Mouse (Mus musculus) midbrain, postnatal 0 days (tissue): Measurements from ENCODE around the gene Wnt5b. TPM values are rescaled to one million over a fixed set of nuclear protein-coding genes. Genes with fewer than 3 reads are reported as not detected.

Experiments used
- ATAC-seq: fragments of 200-750 bp; cut with Nextera tagmentation; 2 replicates; pipeline ENCODE4 v1.8.0; 2017; ENCODE audit warnings: moderate number of reproducible peaks, mild to moderate bottlenecking, moderate TSS enrichment, moderate library complexity; ENCODE audit not compliant: low FRiP score
- DNase-seq: peaks from one replicate; pipeline ENCODE4 v3.0.0-alpha.2; 2015; ENCODE audit warnings: low spot score
- H3K27ac ChIP-seq: fragments of 300-500 bp; sonication (generic); 2 replicates; pipeline ENCODE4 v1.5.1; 2014; ENCODE audit warnings: low read depth, mild to moderate bottlenecking, low read length, mixed read lengths
- H3K27me3 ChIP-seq: fragments of 300-500 bp; sonication (generic); 2 replicates; pipeline ENCODE4 v1.6.1; 2014; ENCODE audit warnings: low read length, control low read depth, mixed read lengths; ENCODE audit not compliant: insufficient read depth
- H3K36me3 ChIP-seq: fragments of 300-500 bp; sonication (generic); 2 replicates; pipeline ENCODE4 v1.6.1; 2014; ENCODE audit warnings: low read length, control low read depth, mixed read lengths; ENCODE audit not compliant: insufficient read depth
- H3K4me1 ChIP-seq: fragments of 300-500 bp; sonication (generic); 2 replicates; pipeline ENCODE4 v1.6.1; 2014; ENCODE audit warnings: mild to moderate bottlenecking, control low read depth, antibody characterized with exemption, low read length, mixed read lengths; ENCODE audit not compliant: insufficient read depth
- H3K4me2 ChIP-seq: fragments of 300-500 bp; sonication (generic); 2 replicates; pipeline ENCODE4 v1.6.1; 2014; ENCODE audit warnings: low read depth, mild to moderate bottlenecking, low read length, mixed read lengths; ENCODE audit not compliant: poor library complexity, severe bottlenecking
- H3K4me3 ChIP-seq: fragments of 300-500 bp; sonication (generic); 2 replicates; pipeline ENCODE4 v1.5.1; 2014; ENCODE audit warnings: low read depth, mild to moderate bottlenecking, low read length, moderate library complexity
- H3K9ac ChIP-seq: fragments of 300-500 bp; sonication (generic); replicated peaks from 2 replicates; pipeline ENCODE4 v1.6.1; 2014; ENCODE audit warnings: mild to moderate bottlenecking, low read length, moderate library complexity, mixed read lengths; ENCODE audit not compliant: poor library complexity, severe bottlenecking
- H3K9me3 ChIP-seq: fragments of 300-500 bp; sonication (generic); 2 replicates; pipeline ENCODE4 v1.6.1; 2016; ENCODE audit warnings: low read length, control low read depth
- CTCF ChIP-seq: IDR thresholded peaks from 2 replicates; pipeline ENCODE4 v1.5.1; 2016; ENCODE audit warnings: antibody characterized with exemption, mild to moderate bottlenecking
- WGBS: fragments of 180-500 bp; shearing (Covaris S2); extraction: QIAGEN DNeasy Blood & Tissue Kit; methylation state at CpG from one replicate; pipeline ENCODE4 v1.1.7; 2014; 5-methylcytosine and 5-hydroxymethylcytosine counted together
- polyA plus RNA-seq: library from polyadenylated mRNA; unstranded; fragments of >200 nt; fragmentation: Nextera tagmentation; extraction: Ambion mirVana; gene quantifications from 2 replicates; pipeline ENCODE4 v1.2.1, GENCODE M21; 2015
- total RNA-seq: library from RNA; depleted of rRNA; stranded (reverse); fragments of >200 nt; gene quantifications from 2 replicates; pipeline ENCODE4 v1.2.3, GENCODE M21; 2014

Wnt5b gene
- total and polyA plus RNA-seq, 2 experiments from 2014 or later: 1.6 to 2.1 TPM

DNA sequence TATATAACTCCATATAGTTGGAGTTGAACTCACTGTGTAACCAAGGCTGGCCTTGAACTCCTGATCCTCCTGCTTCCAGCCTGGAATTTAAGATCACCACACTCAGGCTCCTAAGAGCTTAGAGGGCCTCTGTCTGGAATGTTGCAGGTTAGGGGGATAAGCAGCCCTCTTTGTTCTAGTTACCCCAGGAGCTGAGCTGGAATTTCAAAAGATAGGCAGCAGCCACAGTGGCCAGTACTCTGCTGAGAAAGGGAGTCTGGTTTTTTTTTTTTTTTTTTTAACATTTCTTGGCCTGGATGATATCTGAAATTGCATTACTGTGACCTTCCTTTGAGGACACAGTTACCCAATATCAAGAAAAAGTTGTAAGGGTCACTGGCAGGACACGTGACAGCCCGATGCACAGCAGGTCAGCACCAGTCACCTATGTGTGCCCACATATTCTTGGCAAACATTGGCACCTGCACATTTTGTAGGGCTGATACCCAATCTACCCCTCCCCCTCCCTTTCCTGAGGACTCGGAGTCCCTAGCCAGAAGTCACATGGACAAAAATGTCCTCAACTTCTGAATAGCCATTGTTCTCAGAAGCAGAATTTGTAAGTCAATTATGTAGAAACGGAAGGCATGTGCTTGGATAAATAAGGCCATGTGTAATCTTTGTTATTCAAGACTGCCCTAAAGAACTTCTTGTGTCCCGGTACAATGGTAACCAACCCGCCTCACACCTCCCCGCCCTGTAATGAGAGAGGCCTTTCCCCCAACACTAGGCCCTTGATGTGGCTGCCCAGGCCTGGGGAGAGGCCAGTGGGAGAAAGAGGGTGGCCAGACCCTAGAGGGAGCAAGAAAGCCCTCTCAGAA, 125.5 kb downstream of the Wnt5b start:
- Histone ChIP-seq H3K9ac (no peak overlapping the region), H3K36me3 (no peaks in the 10 kb centered on the region), H3K4me1 (peaks cover 3% of the 10 kb centered on the region; the same call in 1 of the 2 replicates), H3K9me3 (no peaks in the 10 kb centered on the region), H3K4me2 (no peak overlapping the region), H3K27me3 (no peaks in the 10 kb centered on the region; the same call in 1 of the 2 replicates), H3K27ac (no peak overlapping the region), H3K4me3 (no peak overlapping the region)
- 0 out of 2 replicates have a peak, but pooled peaks have one; percentile 11 for TF ChIP-seq CTCF
- WGBS: 27% methylated on average over 7 of the region's 7 CpGs
- DNase-seq: peak; percentile 34
- peak; percentile 49; the same call in 1 of the 2 replicates for ATAC-seq

DNA sequence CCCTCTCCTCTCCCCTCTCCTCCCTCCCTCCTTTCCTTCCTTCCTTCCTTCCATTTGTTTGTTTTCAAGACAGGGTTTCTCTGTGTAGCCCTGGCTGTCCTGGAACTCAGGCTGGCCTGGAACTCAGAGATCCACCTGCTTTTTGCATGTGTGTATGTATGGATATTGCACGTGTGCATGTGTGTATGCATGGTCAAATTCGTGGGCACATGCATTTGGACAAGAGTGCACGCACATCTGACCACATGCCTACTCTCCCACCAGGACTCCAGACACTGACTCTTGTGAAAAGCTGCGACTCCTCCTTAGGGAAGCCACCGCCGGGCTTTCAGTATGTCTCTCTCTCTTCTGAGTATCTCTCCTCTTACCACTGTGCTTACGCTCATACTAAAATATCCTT, 126.3 kb downstream of the Wnt5b start:
- ATAC-seq: no peak
- no peak for DNase-seq
- Histone ChIP-seq H3K4me1 (peaks cover 3% of the 10 kb centered on the region; the same call in 1 of the 2 replicates), H3K9ac (no peak overlapping the region), H3K36me3 (no peaks in the 10 kb centered on the region), H3K9me3 (no peaks in the 10 kb centered on the region), H3K27ac (no peak overlapping the region), H3K4me2 (no peak overlapping the region), H3K27me3 (no peaks in the 10 kb centered on the region; the same call in 1 of the 2 replicates), H3K4me3 (no peak overlapping the region)
- TF ChIP-seq CTCF: no peak
- 52% methylated on average over 7 of the region's 7 CpGs for WGBS

DNA sequence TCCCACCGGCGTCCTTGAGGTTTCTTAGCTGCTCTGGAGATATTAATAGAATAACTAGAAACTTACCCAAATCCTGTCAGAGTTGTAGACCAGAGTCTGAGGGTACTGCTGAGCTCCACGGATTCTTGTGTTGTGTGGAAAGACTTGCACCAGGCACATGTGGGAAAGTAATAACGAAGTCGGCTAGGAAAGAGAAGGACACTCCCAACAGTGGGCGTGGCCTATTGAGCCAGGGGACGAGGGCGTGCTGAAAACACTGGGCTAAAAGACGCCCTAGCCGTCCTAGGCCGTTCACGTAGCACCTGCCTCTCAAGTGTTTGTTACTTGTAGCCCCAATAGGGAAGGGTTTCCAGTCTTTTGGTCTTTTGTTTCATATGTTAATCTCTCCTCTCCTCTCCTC, 126.8 kb downstream of the Wnt5b start, which contains the start of gene Adipor2:
Gene Adipor2 (minus strand): TSS at position 351 of the 400 bp plus-strand sequence.
- H3K4me1 ChIP-seq: peaks cover 3% of the 10 kb centered on the region; the same call in 1 of the 2 replicates
- TF ChIP-seq CTCF: no peak
- H3K9ac ChIP-seq: no peak within 1 kb of the TSS
- H3K27ac ChIP-seq: no peak within 1 kb of the TSS
- DNase-seq (no peak), ATAC-seq (no peak)
- no peak within 1 kb of the TSS for H3K4me3 ChIP-seq
- no peak within 1 kb of the TSS for H3K4me2 ChIP-seq
- H3K27me3 ChIP-seq: no peaks in the 10 kb centered on the region; the same call in 1 of the 2 replicates
- WGBS: 10% methylated on average over 12 of the region's 12 CpGs
- no peaks in the 10 kb centered on the region for H3K36me3 ChIP-seq
- no peaks in the 10 kb centered on the region for H3K9me3 ChIP-seq

DNA sequence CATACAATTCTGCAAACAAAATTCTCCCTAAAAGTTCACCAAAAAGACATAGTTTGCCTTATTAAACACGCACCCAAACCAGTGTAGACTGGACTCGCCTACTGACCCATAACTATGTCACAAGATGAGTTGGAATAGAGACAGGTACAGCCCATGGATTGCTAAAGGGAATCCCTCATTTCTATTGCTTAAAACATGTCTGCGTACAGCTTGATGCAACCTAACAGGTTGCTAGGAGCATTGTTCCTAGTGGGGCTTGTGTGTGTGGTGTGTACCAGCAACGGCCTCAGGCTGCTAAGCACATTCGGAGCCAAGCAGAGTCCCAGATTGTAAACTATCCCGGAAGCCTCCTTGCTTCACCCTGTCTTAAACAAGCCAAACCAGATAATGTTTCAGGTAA, 127.5 kb downstream of the Wnt5b start:
- 73% methylated on average over 6 of the region's 6 CpGs for WGBS
- Histone ChIP-seq H3K9me3 (no peaks in the 10 kb centered on the region), H3K4me3 (no peak overlapping the region), H3K9ac (no peak overlapping the region), H3K36me3 (no peaks in the 10 kb centered on the region), H3K4me2 (no peak overlapping the region), H3K27ac (no peak overlapping the region), H3K4me1 (peaks cover 3% of the 10 kb centered on the region; the same call in 1 of the 2 replicates), H3K27me3 (no peaks in the 10 kb centered on the region; the same call in 1 of the 2 replicates)
- TF ChIP-seq CTCF: no peak
- DNase-seq (no peak), ATAC-seq (no peak)

DNA sequence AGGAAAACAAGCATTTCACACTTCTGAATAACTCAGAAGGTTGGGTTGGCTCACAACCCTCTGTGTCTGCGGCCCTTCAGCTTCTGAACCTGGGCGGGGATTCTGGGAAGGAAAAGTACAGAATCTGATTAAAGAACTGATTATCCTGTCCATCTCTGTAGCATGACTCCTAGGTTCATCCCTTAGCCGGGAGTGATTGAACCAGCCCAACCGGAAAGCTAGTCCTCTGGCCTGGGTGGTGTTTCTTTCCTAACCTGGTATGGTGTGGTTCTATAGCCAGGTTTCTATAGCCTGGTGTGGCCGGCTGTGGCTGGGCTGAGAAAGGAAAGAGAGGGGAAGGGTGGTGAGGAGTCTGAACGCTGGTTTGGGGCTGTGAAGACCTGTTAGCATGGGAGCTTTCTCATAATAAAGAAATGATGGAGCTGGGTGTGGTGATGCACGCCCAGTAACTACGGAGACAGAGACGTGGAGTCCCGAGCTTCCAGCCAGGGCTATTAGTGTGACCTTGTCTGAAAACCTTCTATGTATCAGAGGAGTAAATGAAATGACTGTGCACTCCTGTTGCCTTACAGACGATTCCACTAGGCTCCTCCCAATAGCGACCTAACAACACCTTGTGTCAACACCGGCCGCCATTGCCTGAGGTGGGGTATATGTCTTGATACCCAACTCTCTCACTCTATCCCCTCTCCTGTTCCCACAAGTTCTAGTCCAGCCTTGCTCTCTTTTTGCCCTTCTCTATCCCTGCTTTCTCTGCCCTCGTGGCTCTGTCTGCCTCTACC, 129.7 kb downstream of the Wnt5b start:
- ATAC-seq: no peak

More for the DNA sequence above, 129.7 kb downstream of the Wnt5b start:
- Histone ChIP-seq H3K9me3 (no peaks in the 10 kb centered on the region), H3K36me3 (no peaks in the 10 kb centered on the region), H3K4me1 (peaks cover 3% of the 10 kb centered on the region; the same call in 1 of the 2 replicates), H3K27ac (no peak overlapping the region), H3K4me3 (no peak overlapping the region), H3K27me3 (no peaks in the 10 kb centered on the region; the same call in 1 of the 2 replicates), H3K9ac (no peak overlapping the region), H3K4me2 (no peak overlapping the region)
- WGBS: 90% methylated on average over 15 of the region's 15 CpGs
- DNase-seq: no peak
- no peak for TF ChIP-seq CTCF
